Mouse (Mus musculus): Measurements from ENCODE around the gene Rnase4. TPM values are rescaled to one million over a fixed set of nuclear protein-coding genes. Genes with fewer than 3 reads are reported as not detected.

Gene Rnase4
- polyA plus RNA-seq, 1 experiment from 2014 or later, result 18.2 TPM

GRCm38 (mm10) chr14:51060761-51061160 lies 30.1 kb upstream of the Rnase4 start:
- DNase-seq (ENCODE audit: low spot score) (no peak), ATAC-seq (ENCODE audit: low FRiP score) (no peak)
- WGBS, result 95% methylated on average over 5 of the region's 5 CpGs
- Histone ChIP-seq H3K4me2 (replicated peaks) (no peak overlapping the region), H3K4me3 (replicated peaks; ENCODE audit: low read length) (no peak overlapping the region), H3K36me3 (replicated peaks; ENCODE audit: control insufficient read depth, insufficient read depth) (no peaks in the 10 kb centered on the region), H3K27me3 (ENCODE audit: control insufficient read depth, insufficient read depth, low read length) (no peaks in the 10 kb centered on the region), H3K4me1 (replicated peaks; ENCODE audit: control insufficient read depth, insufficient read depth, low read length) (no peaks in the 10 kb centered on the region), H3K27ac (no peak overlapping the region), H3K9ac (no peak overlapping the region), H3K9me3 (ENCODE audit: control insufficient read depth, low read length) (no peaks in the 10 kb centered on the region)

GRCm38 (mm10) chr14:51068956-51069355 lies 21.9 kb upstream of the Rnase4 start:
- no peak overlapping the region for H3K27ac ChIP-seq
- no peaks in the 10 kb centered on the region for H3K9me3 ChIP-seq (ENCODE audit: control insufficient read depth, low read length)
- H3K36me3 ChIP-seq (replicated peaks; ENCODE audit: control insufficient read depth, insufficient read depth), result no peaks in the 10 kb centered on the region
- DNase-seq (ENCODE audit: low spot score) (no peak), ATAC-seq (ENCODE audit: low FRiP score) (no peak)
- no peak overlapping the region for H3K4me3 ChIP-seq (replicated peaks; ENCODE audit: low read length)
- H3K4me2 ChIP-seq (replicated peaks), result no peak overlapping the region
- H3K27me3 ChIP-seq (ENCODE audit: control insufficient read depth, insufficient read depth, low read length), result no peaks in the 10 kb centered on the region
- no peak overlapping the region for H3K9ac ChIP-seq
- H3K4me1 ChIP-seq (replicated peaks; ENCODE audit: control insufficient read depth, insufficient read depth, low read length), result 0 out of 2 replicates have a peak, but pooled peaks cover 4% of the 10 kb centered on the region
- WGBS, result 97% methylated on average over 5 of the region's 5 CpGs

- H3K9me3 ChIP-seq (ENCODE audit: control insufficient read depth, low read length), result no peaks in the 10 kb centered on the region
- H3K9ac ChIP-seq, result no peak overlapping the region
- WGBS, result 93% methylated on average over 2 of the region's 2 CpGs
- H3K27me3 ChIP-seq (ENCODE audit: control insufficient read depth, insufficient read depth, low read length), result no peaks in the 10 kb centered on the region
- no peak overlapping the region for H3K27ac ChIP-seq
- no peak for DNase-seq (ENCODE audit: low spot score)
- ATAC-seq (ENCODE audit: low FRiP score), result no peak
- no peaks in the 10 kb centered on the region for H3K36me3 ChIP-seq (replicated peaks; ENCODE audit: control insufficient read depth, insufficient read depth)
- H3K4me1 ChIP-seq (replicated peaks; ENCODE audit: control insufficient read depth, insufficient read depth, low read length), result 0 out of 2 replicates have a peak, but pooled peaks cover 4% of the 10 kb centered on the region
- no peak overlapping the region for H3K4me2 ChIP-seq (replicated peaks)
- no peak overlapping the region for H3K4me3 ChIP-seq (replicated peaks; ENCODE audit: low read length)
These were observed 21.3 kb upstream of the Rnase4 start for GRCm38 (mm10) chr14:51069617-51070016.

- H3K9ac ChIP-seq, result no peak within 1 kb of the TSS
- H3K4me3 ChIP-seq (replicated peaks; ENCODE audit: low read length), result no peak within 1 kb of the TSS
- ATAC-seq (ENCODE audit: low FRiP score) (no peak), DNase-seq (ENCODE audit: low spot score) (no peak)
- no peaks in the 10 kb centered on the region for H3K4me1 ChIP-seq (replicated peaks; ENCODE audit: control insufficient read depth, insufficient read depth, low read length)
- H3K27ac ChIP-seq, result no peak within 1 kb of the TSS
- no peaks in the 10 kb centered on the region for H3K36me3 ChIP-seq (replicated peaks; ENCODE audit: control insufficient read depth, insufficient read depth)
- no peak within 1 kb of the TSS for H3K4me2 ChIP-seq (replicated peaks)
- H3K9me3 ChIP-seq (ENCODE audit: control insufficient read depth, low read length), result no peaks in the 10 kb centered on the region
- H3K27me3 ChIP-seq (ENCODE audit: control insufficient read depth, insufficient read depth, low read length), result no peaks in the 10 kb centered on the region
- WGBS, result 92% methylated on average over 3 of the region's 3 CpGs
These were observed 16.5 kb upstream of the Rnase4 start, which contains the start of gene Olfr750 for GRCm38 (mm10) chr14:51074335-51074734. TSS of gene Olfr750 (minus strand) at chr14:51074435.

- Histone ChIP-seq H3K27ac (no peak overlapping the region), H3K4me2 (replicated peaks) (no peak overlapping the region), H3K9ac (no peak overlapping the region), H3K4me3 (replicated peaks; ENCODE audit: low read length) (no peak overlapping the region), H3K9me3 (ENCODE audit: control insufficient read depth, low read length) (no peaks in the 10 kb centered on the region), H3K27me3 (ENCODE audit: control insufficient read depth, insufficient read depth, low read length) (peaks cover 22% of the 10 kb centered on the region), H3K36me3 (replicated peaks; ENCODE audit: control insufficient read depth, insufficient read depth) (no peaks in the 10 kb centered on the region), H3K4me1 (replicated peaks; ENCODE audit: control insufficient read depth, insufficient read depth, low read length) (no peaks in the 10 kb centered on the region)
- ATAC-seq (ENCODE audit: low FRiP score), result no peak
- 91% methylated on average over 1 of the region's 1 CpGs for WGBS
- no peak for DNase-seq (ENCODE audit: low spot score)
These were observed 11.7 kb upstream of the Rnase4 start for GRCm38 (mm10) chr14:51079180-51079579.

- peaks cover 27% of the 10 kb centered on the region for H3K27me3 ChIP-seq (ENCODE audit: control insufficient read depth, insufficient read depth, low read length)
- no peaks in the 10 kb centered on the region for H3K36me3 ChIP-seq (replicated peaks; ENCODE audit: control insufficient read depth, insufficient read depth)
- no peak overlapping the region for H3K4me2 ChIP-seq (replicated peaks)
- no peaks in the 10 kb centered on the region for H3K4me1 ChIP-seq (replicated peaks; ENCODE audit: control insufficient read depth, insufficient read depth, low read length)
- DNase-seq (ENCODE audit: low spot score), result no peak
- H3K9me3 ChIP-seq (ENCODE audit: control insufficient read depth, low read length), result no peaks in the 10 kb centered on the region
- H3K4me3 ChIP-seq (replicated peaks; ENCODE audit: low read length), result no peak overlapping the region
- H3K9ac ChIP-seq, result no peak overlapping the region
- ATAC-seq (ENCODE audit: low FRiP score), result no peak
- 88% methylated on average over 2 of the region's 2 CpGs for WGBS
- H3K27ac ChIP-seq, result no peak overlapping the region
These were observed 9.8 kb upstream of the Rnase4 start for GRCm38 (mm10) chr14:51081035-51081434.

GRCm38 (mm10) chr14:51082599-51083581 lies 8.0 kb upstream of the Rnase4 start:
- Histone ChIP-seq H3K9me3 (ENCODE audit: control insufficient read depth, low read length) (no peaks in the 10 kb centered on the region), H3K4me3 (replicated peaks; ENCODE audit: low read length) (peak overlapping the region; percentile 48), H3K27me3 (ENCODE audit: control insufficient read depth, insufficient read depth, low read length) (peaks cover 27% of the 10 kb centered on the region), H3K4me2 (replicated peaks) (peak overlapping the region; percentile 77), H3K36me3 (replicated peaks; ENCODE audit: control insufficient read depth, insufficient read depth) (no peaks in the 10 kb centered on the region), H3K27ac (no peak overlapping the region), H3K4me1 (replicated peaks; ENCODE audit: control insufficient read depth, insufficient read depth, low read length) (no peaks in the 10 kb centered on the region), H3K9ac (peak overlapping the region; percentile 58)
- peak; percentile 73; the same call in 1 of the 2 replicates for ATAC-seq (ENCODE audit: low FRiP score)
- WGBS, result 3% methylated on average over 38 of the region's 40 CpGs
- DNase-seq (ENCODE audit: low spot score), result peak; percentile 67

GRCm38 (mm10) chr14:51083805-51084204 lies 7.1 kb upstream of the Rnase4 start:
- no peak overlapping the region for H3K27ac ChIP-seq
- H3K4me1 ChIP-seq (replicated peaks; ENCODE audit: control insufficient read depth, insufficient read depth, low read length), result no peaks in the 10 kb centered on the region; the same call in 1 of the 2 replicates
- peak overlapping the region; percentile 77 for H3K4me2 ChIP-seq (replicated peaks)
- H3K4me3 ChIP-seq (replicated peaks; ENCODE audit: low read length), result peak overlapping the region; percentile 48
- 14% methylated on average over 7 of the region's 7 CpGs for WGBS
- DNase-seq (ENCODE audit: low spot score) (no peak), ATAC-seq (ENCODE audit: low FRiP score) (no peak)
- no peaks in the 10 kb centered on the region for H3K9me3 ChIP-seq (ENCODE audit: control insufficient read depth, low read length)
- peaks cover 27% of the 10 kb centered on the region for H3K27me3 ChIP-seq (ENCODE audit: control insufficient read depth, insufficient read depth, low read length)
- H3K36me3 ChIP-seq (replicated peaks; ENCODE audit: control insufficient read depth, insufficient read depth), result no peaks in the 10 kb centered on the region
- no peak overlapping the region for H3K9ac ChIP-seq

- 96% methylated on average over 2 of the region's 2 CpGs for WGBS
- Histone ChIP-seq H3K4me3 (replicated peaks; ENCODE audit: low read length) (no peak overlapping the region), H3K9ac (no peak overlapping the region), H3K36me3 (replicated peaks; ENCODE audit: control insufficient read depth, insufficient read depth) (no peaks in the 10 kb centered on the region), H3K27ac (no peak overlapping the region), H3K4me1 (replicated peaks; ENCODE audit: control insufficient read depth, insufficient read depth, low read length) (no peaks in the 10 kb centered on the region; the same call in 1 of the 2 replicates), H3K9me3 (ENCODE audit: control insufficient read depth, low read length) (no peaks in the 10 kb centered on the region), H3K4me2 (replicated peaks) (no peak overlapping the region), H3K27me3 (ENCODE audit: control insufficient read depth, insufficient read depth, low read length) (peaks cover 27% of the 10 kb centered on the region)
- no peak for DNase-seq (ENCODE audit: low spot score)
- no peak for ATAC-seq (ENCODE audit: low FRiP score)
These were observed 5.8 kb upstream of the Rnase4 start for GRCm38 (mm10) chr14:51085086-51085485.

Measured in hindbrain, embryonic 14.5 days (tissue).